Mouse (Mus musculus) cerebellum, adult 2 months (tissue): ENCODE results near the gene Ntrk1. TPM values are rescaled to one million over a fixed set of nuclear protein-coding genes. Genes with fewer than 3 reads are reported as not detected.
"Not testable (repeated sequence)": the region's sequence is repeated elsewhere in the genome, so short reads cannot be mapped to it uniquely, and the experiment has no call there.

Source experiments
- DNase-seq, 2 experiments: peaks; one replicate each; pipeline ENCODE4 v3.0.0; 2021
- H3K27ac ChIP-seq: fragments of 200-500 bp; 2 replicates; pipeline ENCODE4 v1.5.1; 2012; ENCODE audit warnings: low read length, control low read depth, inconsistent platforms; ENCODE audit not compliant: insufficient read depth
- H3K27me3 ChIP-seq: fragments of 200-500 bp; 2 replicates; pipeline ENCODE4 v1.6.1; 2012; ENCODE audit warnings: inconsistent platforms, mild to moderate bottlenecking, low read length, moderate library complexity; ENCODE audit not compliant: control insufficient read depth, insufficient read depth
- H3K4me1 ChIP-seq: fragments of 200-500 bp; 2 replicates; pipeline ENCODE4 v1.6.1; 2011; ENCODE audit warnings: low read length; ENCODE audit not compliant: control insufficient read depth, insufficient read depth
- H3K4me3 ChIP-seq: fragments of 200-500 bp; replicated peaks from 2 replicates; pipeline ENCODE3; 2011; ENCODE audit warnings: mild to moderate bottlenecking, low read depth, low read length, control low read depth; ENCODE audit not compliant: insufficient read depth
- CTCF ChIP-seq: fragments of 200-500 bp; IDR thresholded peaks from 2 replicates; pipeline ENCODE4 v1.5.1; 2011; ENCODE audit warnings: low read depth, mild to moderate bottlenecking, control low read depth, low read length, moderate library complexity, borderline replicate concordance; ENCODE audit not compliant: insufficient read depth
- POLR2A ChIP-seq: fragments of 200-500 bp; IDR thresholded peaks from 2 replicates; pipeline ENCODE4 v1.6.1; 2011; ENCODE audit warnings: low read length, control low read depth, borderline replicate concordance; ENCODE audit not compliant: insufficient read depth
- WGBS: fragments of 180-500 bp; shearing (Covaris S2); methylation state at CpG from one replicate; pipeline ENCODE4 v1.1.7; 2018; 5-methylcytosine and 5-hydroxymethylcytosine counted together
- polyA plus RNA-seq: library from polyadenylated mRNA; depleted of rRNA; stranded (reverse); fragments of >200 nt; gene quantifications from 2 replicates; pipeline ENCODE4 v1.2.3, GENCODE M21; 2012; rRNA removed

The Ntrk1 gene
- 2.5 and 2.8 TPM in 2 replicates for polyA plus RNA-seq

GRCm38 (mm10) chr3:87794922-87795325, at the start of gene Ntrk1:
Gene Ntrk1, minus strand, starts transcription at chr3:87795162.
- TF ChIP-seq POLR2A (no peak), CTCF (no peak)
- DNase-seq = no peak
- no peaks in the 10 kb centered on the region for H3K4me1 ChIP-seq
- peaks cover 6% of the 10 kb centered on the region; the same call in 1 of the 2 replicates for H3K27me3 ChIP-seq
- peak within 1 kb of the TSS; percentile 6 for H3K4me3 ChIP-seq
- 2% methylated on average over 46 of the region's 47 CpGs for WGBS
- H3K27ac ChIP-seq = no peak within 1 kb of the TSS

- TF ChIP-seq CTCF (no peak), POLR2A (no peak)
- DNase-seq = no peak
- Histone ChIP-seq H3K27me3 (no peaks in the 10 kb centered on the region), H3K4me3 (no peak overlapping the region), H3K4me1 (no peaks in the 10 kb centered on the region), H3K27ac (no peak overlapping the region)
These were observed 45.9 kb upstream of the Ntrk1 start for GRCm38 (mm10) chr3:87840858-87841257.

- TF ChIP-seq POLR2A (no peak), CTCF (peak; percentile 82)
- 2% methylated on average over 4 of the region's 4 CpGs for WGBS
These were observed 43.7 kb upstream of the Ntrk1 start for GRCm38 (mm10) chr3:87838622-87839021.

GRCm38 (mm10) chr3:87833482-87833881, 38.5 kb upstream of the Ntrk1 start:
- WGBS = 62% methylated on average over 5 of the region's 5 CpGs

More at GRCm38 (mm10) chr3:87838622-87839021, 43.7 kb upstream of the Ntrk1 start:
- no peak overlapping the region for H3K4me3 ChIP-seq
- peak; percentile 46 to 69 for DNase-seq
- no peaks in the 10 kb centered on the region for H3K27me3 ChIP-seq
- H3K4me1 ChIP-seq = no peaks in the 10 kb centered on the region
- H3K27ac ChIP-seq = no peak overlapping the region

GRCm38 (mm10) chr3:87832109-87832859, 37.3 kb upstream of the Ntrk1 start:
- TF ChIP-seq CTCF = no peak
- no peak for TF ChIP-seq POLR2A
- no peak overlapping the region for H3K27ac ChIP-seq
- no peaks in the 10 kb centered on the region; the same call in 1 of the 2 replicates for H3K27me3 ChIP-seq
- DNase-seq = no peak
- no peaks in the 10 kb centered on the region for H3K4me1 ChIP-seq
- no peak overlapping the region for H3K4me3 ChIP-seq
- WGBS = 82% methylated on average over 7 of the region's 7 CpGs

More at GRCm38 (mm10) chr3:87833482-87833881, 38.5 kb upstream of the Ntrk1 start:
- DNase-seq = no peak
- Histone ChIP-seq H3K27me3 (no peaks in the 10 kb centered on the region; the same call in 1 of the 2 replicates), H3K27ac (no peak overlapping the region), H3K4me3 (no peak overlapping the region), H3K4me1 (no peaks in the 10 kb centered on the region)
- TF ChIP-seq CTCF (peak; percentile 4; the same call in 1 of the 2 replicates), POLR2A (no peak)

- Histone ChIP-seq H3K27me3 (no peaks in the 10 kb centered on the region; the same call in 1 of the 2 replicates), H3K27ac (no peak overlapping the region), H3K4me1 (no peaks in the 10 kb centered on the region), H3K4me3 (no peak overlapping the region)
- DNase-seq = no peak
- 52% methylated on average over 10 of the region's 10 CpGs for WGBS
- TF ChIP-seq POLR2A = no peak
- no peak for TF ChIP-seq CTCF
These were observed 34.1 kb upstream of the Ntrk1 start for GRCm38 (mm10) chr3:87829025-87829424.

GRCm38 (mm10) chr3:87828435-87828834, 33.5 kb upstream of the Ntrk1 start:
- H3K27me3 ChIP-seq = no peaks in the 10 kb centered on the region; the same call in 1 of the 2 replicates
- 38% methylated on average over 4 of the region's 4 CpGs for WGBS
- H3K4me3 ChIP-seq = no peak overlapping the region
- H3K4me1 ChIP-seq = no peaks in the 10 kb centered on the region
- no peak for DNase-seq
- TF ChIP-seq CTCF (no peak), POLR2A (no peak)
- H3K27ac ChIP-seq = no peak overlapping the region

- not testable (repeated sequence) for H3K4me1 ChIP-seq, H3K27me3 ChIP-seq, H3K4me3 ChIP-seq, DNase-seq, H3K27ac ChIP-seq
- 100% methylated on average over 1 of the region's 1 CpGs for WGBS
These were observed 29.2 kb upstream of the Ntrk1 start, which contains the start of gene Pear1 for GRCm38 (mm10) chr3:87824206-87824605. Gene Pear1, minus strand, starts transcription at chr3:87824306.
